Mouse (Mus musculus) heart, postnatal 0 days (tissue): ENCODE measurements around the gene Pigk. TPM values are rescaled to one million over a fixed set of nuclear protein-coding genes. Genes with fewer than 3 reads are reported as not detected.

Experiments
- ATAC-seq: fragments of 200-750 bp; cut with Nextera tagmentation; 2 replicates; pipeline ENCODE4 v1.8.0; 2017; ENCODE audit warnings: low read depth, moderate number of reproducible peaks, moderate library complexity; ENCODE audit not compliant: insufficient read depth
- DNase-seq: peaks from one replicate; pipeline ENCODE4 v3.0.0-alpha.2; 2016; ENCODE audit warnings: low spot score
- H3K27ac ChIP-seq: fragments of 300-500 bp; sonication (generic); 2 replicates; pipeline ENCODE4 v1.5.1; 2014; ENCODE audit warnings: low read depth, mild to moderate bottlenecking
- H3K27me3 ChIP-seq: fragments of 300-500 bp; sonication (generic); 2 replicates; pipeline ENCODE4 v1.6.1; 2014; ENCODE audit warnings: low read length, mixed read lengths; ENCODE audit not compliant: control insufficient read depth, insufficient read depth
- H3K36me3 ChIP-seq: fragments of 300-500 bp; sonication (generic); replicated peaks from 2 replicates; pipeline ENCODE4 v1.6.1; 2014; ENCODE audit warnings: low read length, mixed read lengths; ENCODE audit not compliant: control insufficient read depth, insufficient read depth
- H3K4me1 ChIP-seq: fragments of 300-500 bp; sonication (generic); 2 replicates; pipeline ENCODE4 v1.6.1; 2014; ENCODE audit warnings: antibody characterized with exemption; ENCODE audit not compliant: control insufficient read depth, insufficient read depth
- H3K4me2 ChIP-seq: fragments of 300-500 bp; sonication (generic); 2 replicates; pipeline ENCODE4 v1.6.1; 2014; ENCODE audit warnings: low read depth, mild to moderate bottlenecking, low read length, moderate library complexity
- H3K4me3 ChIP-seq: fragments of 300-500 bp; sonication (generic); 2 replicates; pipeline ENCODE4 v1.5.1; 2014; ENCODE audit warnings: low read depth, low read length
- H3K9ac ChIP-seq: fragments of 300-500 bp; sonication (generic); replicated peaks from 2 replicates; pipeline ENCODE4 v1.6.1; 2014; ENCODE audit warnings: low read depth, low read length, mixed read lengths
- H3K9me3 ChIP-seq: fragments of 300-500 bp; sonication (generic); replicated peaks from 2 replicates; pipeline ENCODE4 v1.6.1; 2016; ENCODE audit warnings: low read length; ENCODE audit not compliant: control insufficient read depth
- CTCF ChIP-seq: IDR thresholded peaks from 2 replicates; pipeline ENCODE4 v1.5.1; 2016; ENCODE audit warnings: antibody characterized with exemption, control low read depth, low read depth
- EP300 ChIP-seq: IDR thresholded peaks from 2 replicates; pipeline ENCODE4 v1.6.1; 2016; ENCODE audit warnings: antibody characterized with exemption, low read depth
- WGBS: fragments of 180-500 bp; shearing (Covaris S2); extraction: QIAGEN DNeasy Blood & Tissue Kit; methylation state at CpG from one replicate; pipeline ENCODE4 v1.1.7; 2014; 5-methylcytosine and 5-hydroxymethylcytosine counted together
- polyA plus RNA-seq: library from polyadenylated mRNA; unstranded; fragments of >200 nt; fragmentation: Nextera tagmentation; extraction: Ambion mirVana; gene quantifications from 2 replicates; pipeline ENCODE4 v1.2.1, GENCODE M21; 2015
- total RNA-seq: library from RNA; depleted of rRNA; stranded (reverse); fragments of >200 nt; gene quantifications from 2 replicates; pipeline ENCODE4 v1.2.3, GENCODE M21; 2014; ENCODE audit warnings: low replicate concordance

Gene Pigk
- total and polyA plus RNA-seq, 2 experiments from 2014 or later, result 17.8 to 28.4 TPM

DNA sequence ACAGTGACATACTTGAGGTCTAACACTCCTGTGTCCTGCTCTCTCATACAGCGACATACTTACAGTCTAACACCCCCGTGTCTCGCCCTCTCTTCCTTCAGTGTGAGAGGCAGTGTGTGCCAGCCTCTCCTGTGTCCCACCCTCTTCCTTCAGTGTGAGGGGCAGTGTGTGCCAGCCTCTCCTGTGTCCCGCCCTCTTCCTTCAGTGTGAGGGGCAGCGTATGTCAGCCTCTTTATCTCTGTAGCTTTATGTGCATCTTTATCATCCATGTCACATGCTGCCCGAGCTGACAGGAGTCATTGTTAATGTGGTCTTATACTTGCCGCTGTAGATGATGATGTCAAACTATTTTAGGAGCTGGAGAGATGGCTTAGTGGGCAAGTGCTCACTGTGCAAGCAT is 41.6 kb downstream of the Pigk start:
- no peaks in the 10 kb centered on the region for H3K36me3 ChIP-seq

DNA sequence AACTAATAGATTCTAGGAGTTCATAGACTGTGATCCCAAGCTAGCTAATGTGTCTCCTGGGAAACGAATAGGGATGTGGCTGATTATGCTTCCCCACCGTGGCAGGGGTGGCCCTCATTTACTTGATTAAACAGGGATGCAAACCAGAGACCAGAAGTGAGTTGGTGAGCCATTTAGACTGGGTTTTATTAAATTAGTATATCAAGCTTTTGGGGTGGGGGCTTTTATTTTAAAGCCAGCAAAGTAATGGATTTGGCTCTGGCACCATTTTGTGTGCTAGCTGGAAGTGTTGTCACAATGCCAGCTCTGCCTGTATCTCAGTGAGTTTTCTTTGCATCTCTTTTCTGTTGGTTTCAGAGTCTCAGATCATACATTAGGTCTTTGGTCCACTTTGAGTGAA is 43.0 kb downstream of the Pigk start:
- no peaks in the 10 kb centered on the region for H3K9me3 ChIP-seq
- H3K27ac ChIP-seq, result no peak overlapping the region
- DNase-seq (no peak), ATAC-seq (no peak)
- 81% methylated on average over 2 of the region's 2 CpGs for WGBS
- H3K36me3 ChIP-seq, result no peaks in the 10 kb centered on the region
- no peaks in the 10 kb centered on the region for H3K4me1 ChIP-seq
- no peak for TF ChIP-seq CTCF
- TF ChIP-seq EP300, result no peak
- no peak overlapping the region for H3K4me3 ChIP-seq
- no peak overlapping the region for H3K4me2 ChIP-seq
- H3K27me3 ChIP-seq, result no peaks in the 10 kb centered on the region
- H3K9ac ChIP-seq, result no peak overlapping the region

More for the DNA sequence above, 41.6 kb downstream of the Pigk start:
- DNase-seq (no peak), ATAC-seq (no peak)
- TF ChIP-seq EP300, result no peak
- TF ChIP-seq CTCF, result no peak
- WGBS, result 45% methylated on average over 7 of the region's 7 CpGs
- H3K4me3 ChIP-seq, result no peak overlapping the region
- no peaks in the 10 kb centered on the region for H3K4me1 ChIP-seq
- H3K9ac ChIP-seq, result no peak overlapping the region
- H3K9me3 ChIP-seq, result no peaks in the 10 kb centered on the region
- no peak overlapping the region for H3K4me2 ChIP-seq
- no peaks in the 10 kb centered on the region for H3K27me3 ChIP-seq
- no peak overlapping the region for H3K27ac ChIP-seq

DNA sequence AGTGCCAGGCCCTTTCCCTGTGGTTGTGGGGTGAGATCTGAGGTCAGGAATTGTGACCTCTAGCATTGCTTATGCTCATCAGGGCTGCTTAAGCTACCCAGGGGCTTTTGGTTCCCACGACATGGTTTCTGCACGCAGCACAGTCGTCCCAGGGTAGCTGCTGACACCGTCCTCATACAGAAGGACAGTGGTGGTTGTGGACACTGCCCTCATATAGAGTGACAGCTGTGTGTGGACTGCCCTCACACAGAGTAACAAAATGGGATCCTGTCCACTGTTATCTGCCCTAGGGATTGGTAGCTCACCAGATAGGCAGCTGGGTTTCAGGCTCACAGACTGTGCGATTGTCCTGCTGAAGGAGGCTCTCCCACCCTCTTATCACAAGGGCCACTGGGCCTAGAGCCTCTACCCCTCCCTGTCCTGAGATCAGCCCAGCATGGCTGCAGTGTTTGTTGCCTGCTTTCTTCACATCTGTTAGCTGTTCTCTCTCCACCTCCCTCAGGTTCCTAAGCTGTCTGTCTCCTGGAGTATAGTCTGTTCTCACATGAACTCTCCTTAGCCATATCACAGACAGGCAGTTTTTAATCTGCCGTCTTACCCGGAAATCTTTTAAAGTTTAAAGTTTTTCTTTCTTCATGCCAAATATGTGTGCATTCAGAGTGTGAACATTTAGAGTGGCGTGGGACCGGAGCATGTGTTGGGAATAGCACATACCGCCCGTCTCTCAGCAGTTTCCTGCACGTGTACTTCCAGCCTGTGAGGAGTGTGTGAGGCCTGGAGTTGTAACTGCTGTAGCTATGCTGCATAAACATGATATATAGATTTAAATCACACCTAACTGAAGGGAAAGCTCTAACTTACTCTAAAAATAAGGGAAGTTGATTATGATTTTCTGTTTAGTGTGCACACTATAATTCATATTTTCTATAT is 43.8 kb downstream of the Pigk start:
- Histone ChIP-seq H3K9ac (no peak overlapping the region), H3K9me3 (no peaks in the 10 kb centered on the region), H3K4me1 (no peaks in the 10 kb centered on the region), H3K4me2 (no peak overlapping the region), H3K27ac (no peak overlapping the region), H3K36me3 (no peaks in the 10 kb centered on the region), H3K27me3 (no peaks in the 10 kb centered on the region), H3K4me3 (no peak overlapping the region)
- DNase-seq (peak; percentile 14), ATAC-seq (0 out of 2 replicates have a peak, but pooled peaks have one; percentile 31)
- 48% methylated on average over 12 of the region's 12 CpGs for WGBS
- no peak for TF ChIP-seq CTCF
- no peak for TF ChIP-seq EP300

DNA sequence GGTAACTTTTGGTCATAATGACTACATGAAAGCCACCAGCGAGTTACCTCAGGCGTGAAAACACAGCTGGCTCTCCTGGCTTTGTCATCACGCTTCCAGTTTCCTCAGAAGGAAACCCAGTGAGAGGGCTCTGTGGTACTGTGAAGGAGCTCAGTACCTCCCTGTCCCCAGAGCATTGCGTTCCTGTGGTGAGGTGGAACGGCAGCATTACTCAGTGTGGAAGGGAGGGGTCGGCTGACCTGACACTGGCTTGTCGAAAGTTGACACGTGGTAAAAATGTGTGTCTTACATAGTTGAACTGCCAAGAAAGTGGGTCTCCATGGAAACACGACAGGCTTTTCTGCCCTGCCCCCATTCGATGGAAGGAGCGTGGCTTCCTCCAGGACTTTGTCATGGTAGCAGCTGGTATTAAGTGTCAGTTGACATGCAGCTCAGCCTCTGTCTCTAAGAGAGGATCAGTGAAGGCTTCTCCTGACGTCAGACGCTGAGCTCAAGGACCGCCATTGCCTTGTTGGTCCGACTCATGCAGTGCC is 44.7 kb downstream of the Pigk start:
- Histone ChIP-seq H3K9me3 (no peaks in the 10 kb centered on the region), H3K4me3 (no peak overlapping the region), H3K27me3 (no peaks in the 10 kb centered on the region), H3K4me2 (no peak overlapping the region), H3K9ac (no peak overlapping the region), H3K36me3 (no peaks in the 10 kb centered on the region), H3K27ac (no peak overlapping the region), H3K4me1 (no peaks in the 10 kb centered on the region)
- no peak for DNase-seq
- TF ChIP-seq EP300, result no peak
- no peak for TF ChIP-seq CTCF
- 0 out of 2 replicates have a peak, but pooled peaks have one; percentile 11 for ATAC-seq
- 62% methylated on average over 15 of the region's 15 CpGs for WGBS

DNA sequence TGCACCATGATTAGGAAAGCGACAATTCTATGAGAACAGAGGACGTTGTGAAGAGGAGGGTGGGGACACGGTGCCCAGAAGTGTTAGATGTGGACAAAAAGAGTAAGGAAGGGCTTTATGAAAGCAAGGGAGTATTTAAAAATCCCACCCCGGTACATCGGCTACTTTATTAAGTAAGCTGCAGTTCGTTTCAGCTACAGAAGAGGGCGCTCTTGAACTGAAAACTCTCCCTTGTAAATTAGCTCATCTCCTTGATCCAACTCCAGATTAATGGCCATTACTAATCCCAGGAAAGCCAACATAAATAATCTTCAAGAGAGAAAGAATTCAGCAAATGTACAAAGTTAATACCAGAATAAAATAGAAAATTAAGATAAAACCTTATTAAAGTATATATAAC is 47.2 kb downstream of the Pigk start:
- Histone ChIP-seq H3K9ac (no peak overlapping the region), H3K27ac (no peak overlapping the region), H3K4me1 (no peaks in the 10 kb centered on the region), H3K9me3 (no peaks in the 10 kb centered on the region), H3K36me3 (no peaks in the 10 kb centered on the region), H3K27me3 (no peaks in the 10 kb centered on the region), H3K4me2 (no peak overlapping the region), H3K4me3 (no peak overlapping the region)
- TF ChIP-seq CTCF (peak; percentile 56), EP300 (no peak)
- 21% methylated on average over 7 of the region's 7 CpGs for WGBS
- DNase-seq (peak; percentile 21), ATAC-seq (no peak)
